Mouse (Mus musculus) midbrain, embryonic 10.5 days (tissue): ENCODE results near the gene Chrnb2. TPM values are rescaled to one million over a fixed set of nuclear protein-coding genes. Genes with fewer than 3 reads are reported as not detected.

ENCODE experiments used
- DNase-seq: peaks from one replicate; pipeline ENCODE4 v3.0.0-alpha.2; 2017; ENCODE audit warnings: low spot score
- H3K27ac ChIP-seq: fragments of 300-500 bp; sonication (generic); replicated peaks from 2 replicates; pipeline ENCODE4 v1.5.1; 2016; ENCODE audit warnings: mild to moderate bottlenecking
- H3K27me3 ChIP-seq: fragments of 300-500 bp; sonication (generic); 2 replicates; pipeline ENCODE4 v1.6.1; 2016; ENCODE audit warnings: low read depth, mild to moderate bottlenecking; ENCODE audit not compliant: poor library complexity, severe bottlenecking
- H3K36me3 ChIP-seq: fragments of 300-500 bp; sonication (generic); 2 replicates; pipeline ENCODE4 v1.6.1; 2016; ENCODE audit warnings: mild to moderate bottlenecking, moderate library complexity
- H3K4me1 ChIP-seq: fragments of 300-500 bp; sonication (generic); 2 replicates; pipeline ENCODE4 v1.6.1; 2016
- H3K4me3 ChIP-seq: fragments of 300-500 bp; sonication (generic); 2 replicates; pipeline ENCODE4 v1.5.1; 2016; ENCODE audit warnings: mild to moderate bottlenecking, moderate library complexity
- H3K9me3 ChIP-seq: fragments of 300-500 bp; sonication (generic); replicated peaks from 2 replicates; pipeline ENCODE4 v1.6.1; 2016; ENCODE audit warnings: mild to moderate bottlenecking
- WGBS: fragments of 180-500 bp; shearing (Covaris S2); methylation state at CpG from one replicate; pipeline ENCODE4 v1.1.7; 2016; 5-methylcytosine and 5-hydroxymethylcytosine counted together
- polyA plus RNA-seq: library from polyadenylated mRNA; unstranded; fragments of >200 nt; fragmentation: Nextera tagmentation; extraction: Ambion mirVana; gene quantifications from 2 replicates; pipeline ENCODE4 v1.2.1, GENCODE M21; 2016

Gene Chrnb2
- polyA plus RNA-seq, 1 experiment from 2014 or later = 5.9 TPM

- Histone ChIP-seq H3K27ac (no peak overlapping the region), H3K27me3 (peaks cover 12% of the 10 kb centered on the region; the same call in 1 of the 2 replicates), H3K4me3 (peak overlapping the region; percentile 36)
Observed at GRCm38 (mm10) chr3:89799476-89799875, 35.0 kb upstream of the Chrnb2 start.

DNA sequence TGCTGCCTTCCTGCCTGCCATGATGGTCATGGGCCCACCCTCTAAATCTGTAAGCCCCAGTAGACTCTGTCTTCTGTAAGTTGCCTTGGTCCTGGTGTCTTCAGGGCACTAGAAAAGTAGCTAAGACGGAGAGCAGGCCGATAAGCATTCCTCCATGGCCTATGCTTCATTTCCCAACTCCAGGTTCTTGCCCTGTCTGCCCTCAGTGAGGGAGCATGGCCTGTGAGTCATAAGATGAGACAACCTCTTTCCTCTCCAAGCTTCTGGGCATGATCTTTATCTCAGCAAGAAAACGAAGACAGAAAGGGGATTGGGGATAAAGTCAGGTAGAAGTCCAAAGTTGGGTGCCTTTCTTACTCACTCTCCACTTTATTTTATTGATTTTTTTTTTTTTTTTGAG lies 34.1 kb upstream of the Chrnb2 start:
- DNase-seq = no peak
- H3K4me3 ChIP-seq = no peak overlapping the region
- no peak overlapping the region for H3K27ac ChIP-seq
- H3K4me1 ChIP-seq = peaks cover 10% of the 10 kb centered on the region
- 84% methylated on average over 3 of the region's 3 CpGs for WGBS
- H3K9me3 ChIP-seq = no peaks in the 10 kb centered on the region
- no peaks in the 10 kb centered on the region for H3K36me3 ChIP-seq
- H3K27me3 ChIP-seq = peaks cover 12% of the 10 kb centered on the region; the same call in 1 of the 2 replicates

More at GRCm38 (mm10) chr3:89799476-89799875, 35.0 kb upstream of the Chrnb2 start:
- 3% methylated on average over 13 of the region's 13 CpGs for WGBS
- Histone ChIP-seq H3K4me1 (peaks cover 10% of the 10 kb centered on the region), H3K36me3 (no peaks in the 10 kb centered on the region), H3K9me3 (no peaks in the 10 kb centered on the region)
- no peak for DNase-seq

DNA sequence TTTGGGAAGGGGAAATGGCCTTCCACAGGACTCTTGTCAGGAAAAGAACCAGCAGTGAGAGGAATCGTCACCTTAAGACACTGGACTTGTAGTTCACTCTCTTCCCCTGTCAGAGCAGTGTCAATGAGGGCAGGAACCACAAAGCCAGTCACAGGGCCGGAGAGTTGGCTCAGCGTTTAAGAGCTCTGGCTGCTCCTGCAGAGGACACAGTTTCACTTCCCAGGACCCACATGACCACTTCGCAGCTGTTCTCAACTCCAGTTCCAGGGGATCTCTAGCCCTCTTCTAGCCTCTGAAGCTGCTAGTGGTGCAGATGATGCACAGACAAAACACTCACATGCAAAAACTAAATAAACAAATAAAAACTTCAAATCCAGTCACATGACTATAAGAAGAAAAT lies 31.9 kb upstream of the Chrnb2 start:
- Histone ChIP-seq H3K27me3 (peaks cover 8% of the 10 kb centered on the region; the same call in 1 of the 2 replicates), H3K36me3 (no peaks in the 10 kb centered on the region), H3K4me3 (no peak overlapping the region), H3K27ac (no peak overlapping the region), H3K4me1 (peaks cover 10% of the 10 kb centered on the region), H3K9me3 (no peaks in the 10 kb centered on the region)
- DNase-seq = no peak
- WGBS = 65% methylated on average over 4 of the region's 4 CpGs

DNA sequence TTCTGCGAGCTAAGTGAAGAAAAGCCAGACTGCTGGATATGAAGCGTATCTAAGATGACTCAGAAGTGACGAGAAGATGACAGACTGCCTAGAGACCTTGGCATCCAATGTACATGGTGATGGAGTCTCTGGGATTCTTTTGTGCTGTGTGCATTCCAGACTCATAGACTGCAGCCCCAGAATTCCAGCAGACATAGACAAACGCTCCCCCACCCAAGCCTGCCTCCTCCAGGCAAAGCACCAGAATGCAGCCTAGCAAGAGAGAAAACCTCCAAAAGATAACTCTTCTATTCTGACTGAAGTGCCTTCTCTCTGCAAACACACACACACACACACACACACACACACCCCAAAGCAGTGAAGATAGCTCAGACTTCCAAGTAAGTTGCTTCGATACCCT lies 31.3 kb upstream of the Chrnb2 start:
- WGBS = 85% methylated on average over 5 of the region's 5 CpGs
- no peak overlapping the region for H3K27ac ChIP-seq
- H3K4me1 ChIP-seq = peaks cover 10% of the 10 kb centered on the region
- H3K4me3 ChIP-seq = no peak overlapping the region
- no peaks in the 10 kb centered on the region for H3K9me3 ChIP-seq
- no peak for DNase-seq
- H3K27me3 ChIP-seq = peaks cover 8% of the 10 kb centered on the region; the same call in 1 of the 2 replicates
- H3K36me3 ChIP-seq = no peaks in the 10 kb centered on the region

DNA sequence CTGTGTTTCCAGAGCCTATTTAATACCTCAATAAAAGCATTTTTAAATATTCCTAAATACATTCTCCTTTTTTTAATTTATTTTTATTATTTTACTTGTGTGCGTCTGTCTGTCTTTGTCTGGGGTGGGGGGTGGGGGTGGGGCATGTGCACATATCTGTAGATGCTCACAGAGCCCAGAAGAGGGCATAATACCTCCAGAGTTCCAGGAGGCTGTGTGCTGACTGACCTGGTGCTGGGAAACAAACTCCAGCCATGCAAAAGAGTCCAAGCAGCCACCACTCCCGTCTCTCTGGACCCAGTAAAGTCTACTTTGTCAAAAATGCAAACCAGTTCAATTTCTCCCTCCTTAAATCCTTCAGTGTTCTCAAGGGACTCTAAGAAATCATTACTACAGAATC lies 30.2 kb upstream of the Chrnb2 start:
- Histone ChIP-seq H3K4me1 (peaks cover 6% of the 10 kb centered on the region), H3K27me3 (peaks cover 7% of the 10 kb centered on the region; the same call in 1 of the 2 replicates), H3K4me3 (no peak overlapping the region), H3K36me3 (no peaks in the 10 kb centered on the region), H3K9me3 (no peaks in the 10 kb centered on the region), H3K27ac (no peak overlapping the region)
- DNase-seq = no peak
- WGBS = 64% methylated on average over 2 of the region's 2 CpGs

DNA sequence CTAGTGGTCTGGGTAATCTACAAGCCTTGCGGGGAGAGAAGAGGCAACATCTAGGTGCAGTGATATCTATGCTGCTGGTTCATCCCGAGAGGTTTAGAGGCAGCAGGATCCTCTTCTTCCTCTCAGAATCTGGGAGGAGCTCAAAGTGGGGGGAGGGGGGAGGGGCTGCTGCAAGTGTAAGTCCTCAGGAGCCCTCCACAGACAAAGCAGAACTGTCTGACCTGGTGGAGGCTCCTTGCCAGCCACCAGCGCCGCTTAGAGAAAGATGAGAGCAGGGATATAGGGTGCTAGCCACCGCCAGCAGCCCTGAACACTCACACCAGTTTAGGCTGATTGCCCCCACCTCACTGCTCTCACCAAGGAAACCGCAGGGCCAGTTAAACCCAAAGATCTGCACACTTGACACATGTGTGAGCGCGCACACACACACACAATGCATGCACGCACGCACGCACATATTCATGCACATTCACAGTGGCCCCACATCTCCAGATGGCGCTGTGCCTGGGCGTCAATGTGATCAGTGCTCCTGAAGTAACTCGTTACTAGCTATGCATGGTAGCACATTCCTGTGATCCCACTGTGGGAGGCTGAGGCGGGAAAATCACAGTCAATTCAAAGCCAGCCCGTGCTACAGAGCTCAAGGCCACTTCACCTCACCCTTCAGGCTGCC lies 24.4 kb upstream of the Chrnb2 start:
- H3K27ac ChIP-seq = no peak overlapping the region
- H3K4me3 ChIP-seq = no peak overlapping the region
- no peak for DNase-seq
- no peaks in the 10 kb centered on the region for H3K27me3 ChIP-seq
- H3K36me3 ChIP-seq = peaks cover 4% of the 10 kb centered on the region; the same call in 1 of the 2 replicates
- peaks cover 11% of the 10 kb centered on the region for H3K4me1 ChIP-seq
- WGBS = 82% methylated on average over 16 of the region's 16 CpGs
- H3K9me3 ChIP-seq = no peaks in the 10 kb centered on the region

- H3K4me3 ChIP-seq = no peak overlapping the region
- H3K4me1 ChIP-seq = peaks cover 11% of the 10 kb centered on the region
- H3K9me3 ChIP-seq = no peaks in the 10 kb centered on the region
- H3K27ac ChIP-seq = no peak overlapping the region
- no peak for DNase-seq
- H3K27me3 ChIP-seq = no peaks in the 10 kb centered on the region
- 82% methylated on average over 6 of the region's 6 CpGs for WGBS
- H3K36me3 ChIP-seq = peaks cover 29% of the 10 kb centered on the region
Observed at GRCm38 (mm10) chr3:89786275-89786674, 21.8 kb upstream of the Chrnb2 start.

GRCm38 (mm10) chr3:89784991-89785753 lies 20.7 kb upstream of the Chrnb2 start:
- 30% methylated on average over 11 of the region's 11 CpGs for WGBS
- H3K4me1 ChIP-seq = peaks cover 11% of the 10 kb centered on the region
- no peaks in the 10 kb centered on the region for H3K27me3 ChIP-seq
- H3K4me3 ChIP-seq = no peak overlapping the region
- H3K27ac ChIP-seq = no peak overlapping the region
- no peaks in the 10 kb centered on the region for H3K9me3 ChIP-seq
- DNase-seq = peak; percentile 53
- H3K36me3 ChIP-seq = peaks cover 40% of the 10 kb centered on the region

DNA sequence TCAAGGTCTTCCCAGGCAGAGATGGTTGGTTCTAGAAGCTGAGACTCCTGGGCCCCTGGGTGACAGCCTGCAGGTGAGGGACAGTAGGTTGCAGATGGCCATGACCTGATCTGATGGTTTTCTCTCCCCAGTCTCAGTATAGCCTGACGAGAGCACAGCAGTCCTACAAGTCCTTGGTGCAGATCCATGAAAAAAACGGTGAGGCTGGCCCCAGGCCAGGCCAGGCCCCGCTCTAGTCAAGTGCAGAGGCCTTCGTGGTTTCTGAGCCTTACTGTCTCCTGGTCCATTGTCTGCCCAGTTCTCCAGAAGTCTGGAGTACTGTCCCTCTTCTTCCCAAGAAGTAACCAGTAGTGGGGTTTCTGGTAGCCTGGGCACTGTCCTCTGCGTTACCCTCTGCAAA lies 17.2 kb upstream of the Chrnb2 start:
- Histone ChIP-seq H3K27ac (no peak overlapping the region), H3K9me3 (no peaks in the 10 kb centered on the region), H3K4me3 (no peak overlapping the region), H3K36me3 (peaks cover 76% of the 10 kb centered on the region), H3K4me1 (peaks cover 11% of the 10 kb centered on the region), H3K27me3 (no peaks in the 10 kb centered on the region)
- DNase-seq = no peak
- 88% methylated on average over 5 of the region's 5 CpGs for WGBS

GRCm38 (mm10) chr3:89780102-89780501 lies 15.7 kb upstream of the Chrnb2 start:
- Histone ChIP-seq H3K36me3 (peaks cover 91% of the 10 kb centered on the region), H3K4me1 (peaks cover 17% of the 10 kb centered on the region), H3K27ac (no peak overlapping the region), H3K4me3 (no peak overlapping the region), H3K27me3 (no peaks in the 10 kb centered on the region), H3K9me3 (no peaks in the 10 kb centered on the region)
- DNase-seq = no peak
- 88% methylated on average over 4 of the region's 4 CpGs for WGBS

DNA sequence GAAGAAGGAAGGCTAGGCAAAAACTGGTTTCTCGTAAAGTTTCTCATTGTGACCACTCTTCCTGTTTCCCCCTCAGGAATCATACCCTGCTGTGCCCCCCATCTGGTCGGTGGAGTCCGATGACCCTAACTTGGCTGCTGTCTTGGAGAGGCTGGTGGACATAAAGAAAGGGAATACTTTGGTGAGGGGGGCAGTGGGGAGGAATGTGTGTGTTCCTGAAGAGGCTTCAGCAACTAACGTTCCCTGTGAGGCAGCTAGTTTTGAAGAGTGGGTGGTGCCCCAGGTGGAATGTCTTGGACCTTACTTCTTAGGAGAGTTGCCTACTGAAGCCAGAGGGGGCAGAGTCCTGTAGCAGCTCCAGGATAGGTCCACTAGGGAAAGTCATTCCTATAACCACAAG lies 11.6 kb upstream of the Chrnb2 start:
- peaks cover 60% of the 10 kb centered on the region for H3K36me3 ChIP-seq
- no peak overlapping the region for H3K27ac ChIP-seq
- peaks cover 47% of the 10 kb centered on the region for H3K4me1 ChIP-seq
- no peak overlapping the region for H3K4me3 ChIP-seq
- no peak for DNase-seq
- no peaks in the 10 kb centered on the region for H3K27me3 ChIP-seq
- 85% methylated on average over 4 of the region's 4 CpGs for WGBS
- no peaks in the 10 kb centered on the region for H3K9me3 ChIP-seq

GRCm38 (mm10) chr3:89774236-89774960 lies 10.0 kb upstream of the Chrnb2 start:
- Histone ChIP-seq H3K27me3 (no peaks in the 10 kb centered on the region), H3K36me3 (peaks cover 44% of the 10 kb centered on the region), H3K4me3 (peak overlapping the region; percentile 99), H3K4me1 (peaks cover 49% of the 10 kb centered on the region), H3K9me3 (no peaks in the 10 kb centered on the region), H3K27ac (peak overlapping the region; percentile 98)
- no peak for DNase-seq
- 61% methylated on average over 15 of the region's 15 CpGs for WGBS
